Mouse (Mus musculus): ENCODE data around the gene Mapk1. TPM values are rescaled to one million over a fixed set of nuclear protein-coding genes. Genes with fewer than 3 reads are reported as not detected.

Mapk1 gene
- polyA plus RNA-seq, 1 experiment from 2014 or later, result 189 TPM

GRCm38 (mm10) chr16:17055584-17055983 lies 72.4 kb downstream of the Mapk1 start:
- Histone ChIP-seq H3K4me3 (ENCODE audit: low read depth, low read length) (no peak overlapping the region), H3K27me3 (ENCODE audit: control insufficient read depth, insufficient read depth, low read depth, low read length) (no peaks in the 10 kb centered on the region), H3K9ac (ENCODE audit: low read depth, low read length) (no peak overlapping the region), H3K4me1 (ENCODE audit: control insufficient read depth, insufficient read depth, low read length) (peaks cover 7% of the 10 kb centered on the region), H3K9me3 (replicated peaks; ENCODE audit: control insufficient read depth, low read length, poor library complexity, severe bottlenecking) (no peaks in the 10 kb centered on the region), H3K36me3 (ENCODE audit: control insufficient read depth, insufficient read depth, low read length) (no peaks in the 10 kb centered on the region), H3K4me2 (ENCODE audit: low read length) (no peak overlapping the region), H3K27ac (ENCODE audit: low read length) (peak overlapping the region; percentile 60)
- ATAC-seq, result peak; percentile 70
- WGBS, result 20% methylated on average over 3 of the region's 3 CpGs

DNA sequence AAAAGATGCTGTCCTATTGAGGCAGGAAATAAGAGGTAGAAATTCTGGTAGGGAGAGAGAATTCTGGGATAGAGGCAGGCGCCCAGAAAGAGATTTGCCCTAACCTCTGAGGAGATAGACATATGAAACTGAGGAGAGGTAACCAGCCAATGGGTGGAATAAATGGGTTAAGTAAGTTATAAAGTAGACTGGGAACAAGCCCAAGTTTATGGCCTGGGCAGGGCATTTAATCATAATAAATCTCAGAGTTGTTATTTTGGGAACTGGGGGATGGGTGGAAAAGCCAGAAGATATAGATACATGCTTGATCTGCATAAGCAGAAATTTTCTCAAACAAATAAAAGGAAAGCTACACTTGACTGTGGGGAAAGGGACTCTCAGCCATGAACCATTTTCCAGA lies 79.2 kb downstream of the Mapk1 start:
- Histone ChIP-seq H3K4me1 (ENCODE audit: control insufficient read depth, insufficient read depth, low read length) (no peaks in the 10 kb centered on the region), H3K27ac (ENCODE audit: low read length) (no peak overlapping the region), H3K4me2 (ENCODE audit: low read length) (no peak overlapping the region), H3K36me3 (ENCODE audit: control insufficient read depth, insufficient read depth, low read length) (no peaks in the 10 kb centered on the region), H3K27me3 (ENCODE audit: control insufficient read depth, insufficient read depth, low read depth, low read length) (no peaks in the 10 kb centered on the region), H3K9me3 (replicated peaks; ENCODE audit: control insufficient read depth, low read length, poor library complexity, severe bottlenecking) (no peaks in the 10 kb centered on the region), H3K4me3 (ENCODE audit: low read depth, low read length) (no peak overlapping the region), H3K9ac (ENCODE audit: low read depth, low read length) (no peak overlapping the region)
- ATAC-seq, result no peak
- 65% methylated on average over 1 of the region's 1 CpGs for WGBS

DNA sequence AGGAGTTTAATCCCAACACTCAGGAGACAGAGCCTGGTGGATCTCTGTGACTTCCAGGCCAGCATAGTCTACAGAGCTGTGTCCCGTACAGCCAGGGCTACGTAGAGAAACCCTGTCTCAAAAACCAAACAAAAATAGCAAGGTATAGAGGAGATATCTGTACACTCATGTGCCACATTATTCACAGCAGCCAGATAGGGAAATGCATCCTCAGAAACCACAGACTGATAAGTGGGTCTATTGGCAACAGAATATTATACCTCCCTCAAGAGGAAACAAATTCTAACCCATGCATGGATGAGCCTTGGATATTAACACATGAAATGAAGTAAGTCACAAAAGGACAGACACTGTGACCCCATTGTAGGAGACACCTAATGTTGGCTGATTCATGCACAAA lies 84.4 kb downstream of the Mapk1 start:
- H3K27me3 ChIP-seq (ENCODE audit: control insufficient read depth, insufficient read depth, low read depth, low read length), result no peaks in the 10 kb centered on the region
- H3K9me3 ChIP-seq (replicated peaks; ENCODE audit: control insufficient read depth, low read length, poor library complexity, severe bottlenecking), result no peaks in the 10 kb centered on the region
- peaks cover 14% of the 10 kb centered on the region for H3K4me1 ChIP-seq (ENCODE audit: control insufficient read depth, insufficient read depth, low read length)
- H3K36me3 ChIP-seq (ENCODE audit: control insufficient read depth, insufficient read depth, low read length), result no peaks in the 10 kb centered on the region
- no peak overlapping the region for H3K9ac ChIP-seq (ENCODE audit: low read depth, low read length)
- 97% methylated on average over 2 of the region's 2 CpGs for whole genome bisulfite sequencing
- no peak for ATAC-seq
- H3K4me3 ChIP-seq (ENCODE audit: low read depth, low read length), result no peak overlapping the region
- H3K4me2 ChIP-seq (ENCODE audit: low read length), result no peak overlapping the region
- H3K27ac ChIP-seq (ENCODE audit: low read length), result no peak overlapping the region

GRCm38 (mm10) chr16:17069511-17070443 lies 86.6 kb downstream of the Mapk1 start, which contains the start of gene Ypel1:
Gene Ypel1 (plus strand): TSS chr16:17069696.
- Histone ChIP-seq H3K36me3 (ENCODE audit: control insufficient read depth, insufficient read depth, low read length) (peaks cover 3% of the 10 kb centered on the region; the same call in 1 of the 2 replicates), H3K4me1 (ENCODE audit: control insufficient read depth, insufficient read depth, low read length) (peaks cover 27% of the 10 kb centered on the region), H3K27ac (ENCODE audit: low read length) (peak within 1 kb of the TSS; percentile 93), H3K27me3 (ENCODE audit: control insufficient read depth, insufficient read depth, low read depth, low read length) (no peaks in the 10 kb centered on the region), H3K4me3 (ENCODE audit: low read depth, low read length) (peak within 1 kb of the TSS; percentile 91), H3K9ac (ENCODE audit: low read depth, low read length) (peak within 1 kb of the TSS; percentile 94), H3K9me3 (replicated peaks; ENCODE audit: control insufficient read depth, low read length, poor library complexity, severe bottlenecking) (no peaks in the 10 kb centered on the region), H3K4me2 (ENCODE audit: low read length) (peak within 1 kb of the TSS; percentile 61)
- ATAC-seq, result peak; percentile 97
- WGBS, result under 1% methylated on average over 68 of the region's 76 CpGs

DNA sequence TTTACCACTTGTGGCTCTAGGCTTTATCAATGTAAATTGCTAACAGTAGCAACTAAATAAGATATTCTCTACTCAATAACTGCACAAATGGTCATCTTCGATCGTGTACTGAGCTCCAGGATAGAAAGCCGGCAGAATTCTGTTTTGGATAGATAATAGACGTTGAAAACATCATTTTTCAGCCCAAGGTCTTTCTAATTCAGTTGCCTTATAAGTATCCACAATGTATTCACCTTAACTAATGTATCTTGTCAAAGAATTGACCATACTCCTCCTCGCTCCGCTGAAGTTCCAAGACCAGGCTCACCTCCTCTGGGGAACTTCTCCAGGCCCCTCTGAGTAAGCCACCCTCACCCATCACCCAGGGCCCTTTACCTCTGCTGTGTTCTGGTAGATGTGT lies 87.5 kb downstream of the Mapk1 start:
- peak overlapping the region; percentile 94 for H3K9ac ChIP-seq (ENCODE audit: low read depth, low read length)
- peak overlapping the region; percentile 61 for H3K4me2 ChIP-seq (ENCODE audit: low read length)
- peaks cover 27% of the 10 kb centered on the region for H3K4me1 ChIP-seq (ENCODE audit: control insufficient read depth, insufficient read depth, low read length)
- no peaks in the 10 kb centered on the region for H3K9me3 ChIP-seq (replicated peaks; ENCODE audit: control insufficient read depth, low read length, poor library complexity, severe bottlenecking)
- H3K36me3 ChIP-seq (ENCODE audit: control insufficient read depth, insufficient read depth, low read length), result peaks cover 10% of the 10 kb centered on the region
- peak overlapping the region; percentile 91 for H3K4me3 ChIP-seq (ENCODE audit: low read depth, low read length)
- WGBS, result 36% methylated on average over 6 of the region's 6 CpGs
- no peaks in the 10 kb centered on the region for H3K27me3 ChIP-seq (ENCODE audit: control insufficient read depth, insufficient read depth, low read depth, low read length)
- no peak for ATAC-seq
- no peak overlapping the region for H3K27ac ChIP-seq (ENCODE audit: low read length)

GRCm38 (mm10) chr16:17073000-17073399 lies 89.8 kb downstream of the Mapk1 start:
- H3K4me1 ChIP-seq (ENCODE audit: control insufficient read depth, insufficient read depth, low read length), result peaks cover 27% of the 10 kb centered on the region
- no peak overlapping the region for H3K4me2 ChIP-seq (ENCODE audit: low read length)
- 95% methylated on average over 7 of the region's 7 CpGs for WGBS
- no peaks in the 10 kb centered on the region for H3K27me3 ChIP-seq (ENCODE audit: control insufficient read depth, insufficient read depth, low read depth, low read length)
- H3K4me3 ChIP-seq (ENCODE audit: low read depth, low read length), result no peak overlapping the region
- no peak overlapping the region for H3K27ac ChIP-seq (ENCODE audit: low read length)
- peaks cover 21% of the 10 kb centered on the region for H3K36me3 ChIP-seq (ENCODE audit: control insufficient read depth, insufficient read depth, low read length)
- no peaks in the 10 kb centered on the region for H3K9me3 ChIP-seq (replicated peaks; ENCODE audit: control insufficient read depth, low read length, poor library complexity, severe bottlenecking)
- H3K9ac ChIP-seq (ENCODE audit: low read depth, low read length), result no peak overlapping the region
- no peak for ATAC-seq

GRCm38 (mm10) chr16:17076301-17076700 lies 93.1 kb downstream of the Mapk1 start:
- H3K4me1 ChIP-seq (ENCODE audit: control insufficient read depth, insufficient read depth, low read length), result peaks cover 19% of the 10 kb centered on the region
- no peaks in the 10 kb centered on the region for H3K27me3 ChIP-seq (ENCODE audit: control insufficient read depth, insufficient read depth, low read depth, low read length)
- no peak overlapping the region for H3K9ac ChIP-seq (ENCODE audit: low read depth, low read length)
- H3K9me3 ChIP-seq (replicated peaks; ENCODE audit: control insufficient read depth, low read length, poor library complexity, severe bottlenecking), result no peaks in the 10 kb centered on the region
- H3K27ac ChIP-seq (ENCODE audit: low read length), result no peak overlapping the region
- H3K4me3 ChIP-seq (ENCODE audit: low read depth, low read length), result no peak overlapping the region
- H3K36me3 ChIP-seq (ENCODE audit: control insufficient read depth, insufficient read depth, low read length), result peaks cover 23% of the 10 kb centered on the region
- no peak for ATAC-seq
- 95% methylated on average over 2 of the region's 2 CpGs for WGBS
- no peak overlapping the region for H3K4me2 ChIP-seq (ENCODE audit: low read length)

- H3K36me3 ChIP-seq (ENCODE audit: control insufficient read depth, insufficient read depth, low read length), result peaks cover 28% of the 10 kb centered on the region
- no peaks in the 10 kb centered on the region for H3K27me3 ChIP-seq (ENCODE audit: control insufficient read depth, insufficient read depth, low read depth, low read length)
- ATAC-seq, result no peak
- H3K27ac ChIP-seq (ENCODE audit: low read length), result no peak overlapping the region
- no peak overlapping the region for H3K4me3 ChIP-seq (ENCODE audit: low read depth, low read length)
- no peak overlapping the region for H3K4me2 ChIP-seq (ENCODE audit: low read length)
- H3K9me3 ChIP-seq (replicated peaks; ENCODE audit: control insufficient read depth, low read length, poor library complexity, severe bottlenecking), result no peaks in the 10 kb centered on the region
- H3K9ac ChIP-seq (ENCODE audit: low read depth, low read length), result no peak overlapping the region
- H3K4me1 ChIP-seq (ENCODE audit: control insufficient read depth, insufficient read depth, low read length), result peaks cover 15% of the 10 kb centered on the region
Observed at GRCm38 (mm10) chr16:17076869-17077268, 93.7 kb downstream of the Mapk1 start.

DNA sequence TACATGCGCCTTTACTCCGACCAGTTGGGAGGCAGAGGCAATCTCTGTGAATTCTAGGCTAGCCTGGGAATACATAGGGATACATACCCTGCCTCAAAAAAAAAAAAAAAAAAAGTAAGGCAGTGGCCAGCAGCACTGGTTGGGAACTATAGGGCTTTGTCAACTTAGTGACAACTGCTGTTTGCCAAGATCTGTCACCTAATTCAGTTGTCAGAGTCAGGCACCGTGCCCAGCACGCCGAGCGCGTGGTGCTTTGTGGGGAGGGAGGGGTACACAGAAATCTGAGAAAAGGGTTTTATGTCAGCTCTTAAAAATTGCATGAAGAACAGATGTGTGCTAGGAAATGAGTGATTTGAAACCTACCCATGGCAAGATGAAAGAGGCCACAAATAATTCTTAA lies 94.9 kb downstream of the Mapk1 start:
- Histone ChIP-seq H3K9ac (ENCODE audit: low read depth, low read length) (no peak overlapping the region), H3K27ac (ENCODE audit: low read length) (no peak overlapping the region), H3K36me3 (ENCODE audit: control insufficient read depth, insufficient read depth, low read length) (peaks cover 34% of the 10 kb centered on the region), H3K4me2 (ENCODE audit: low read length) (no peak overlapping the region), H3K4me1 (ENCODE audit: control insufficient read depth, insufficient read depth, low read length) (peaks cover 9% of the 10 kb centered on the region), H3K4me3 (ENCODE audit: low read depth, low read length) (no peak overlapping the region), H3K9me3 (replicated peaks; ENCODE audit: control insufficient read depth, low read length, poor library complexity, severe bottlenecking) (no peaks in the 10 kb centered on the region), H3K27me3 (ENCODE audit: control insufficient read depth, insufficient read depth, low read depth, low read length) (no peaks in the 10 kb centered on the region)
- no peak for ATAC-seq
- WGBS, result 86% methylated on average over 7 of the region's 7 CpGs

Measured in midbrain, embryonic 16.5 days (tissue).